Mouse (Mus musculus) bone marrow, adult 2 months (tissue): ENCODE results near the gene Ccn2.

ENCODE experiments used
- CTCF ChIP-seq: fragments of 200-500 bp; IDR thresholded peaks from 2 replicates; pipeline ENCODE4 v1.5.1; 2011; ENCODE audit warnings: low read length, control low read depth; ENCODE audit not compliant: control insufficient read depth, insufficient read depth
- POLR2A ChIP-seq: fragments of 200-500 bp; IDR thresholded peaks from 2 replicates; pipeline ENCODE4 v1.6.1; 2011; ENCODE audit warnings: low read depth, mild to moderate bottlenecking, control low read depth, low read length, borderline replicate concordance; ENCODE audit not compliant: control insufficient read depth

DNA sequence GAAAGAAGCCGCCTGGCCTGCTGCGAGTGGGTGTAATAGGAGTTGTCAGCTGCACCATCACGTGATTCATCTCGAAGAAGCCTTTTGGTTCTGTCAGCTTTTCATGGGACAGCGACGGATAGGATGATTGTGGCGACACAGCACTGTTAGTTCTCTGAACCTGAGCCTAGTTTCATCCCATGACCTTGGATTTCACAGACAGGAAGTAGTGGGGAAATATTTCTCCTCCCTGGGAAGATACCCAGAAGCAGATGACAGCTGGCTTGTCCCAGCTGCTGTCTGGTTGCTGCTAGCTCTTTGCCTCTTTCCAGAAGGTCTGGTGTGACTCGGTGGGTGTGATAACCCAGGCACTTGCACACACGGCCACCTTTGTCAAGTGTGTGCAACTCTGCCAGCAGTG, 39.0 kb downstream of the Ccn2 start:
- TF ChIP-seq POLR2A (no peak), CTCF (no peak)
